Mouse (Mus musculus) adipocyte (in vitro differentiated cells): ENCODE measurements at regions not wholly inside any gene's neighbourhood (a gene's known extent, or its start where the extent isn't known, plus 50 kb on each side); places are given as distances from the start of the nearest gene placed in this dataset.

Experiments
- DNase-seq: peaks from one replicate; pipeline ENCODE4 v3.0.0-alpha.2; 2016; ENCODE audit warnings: low spot score

DNA sequence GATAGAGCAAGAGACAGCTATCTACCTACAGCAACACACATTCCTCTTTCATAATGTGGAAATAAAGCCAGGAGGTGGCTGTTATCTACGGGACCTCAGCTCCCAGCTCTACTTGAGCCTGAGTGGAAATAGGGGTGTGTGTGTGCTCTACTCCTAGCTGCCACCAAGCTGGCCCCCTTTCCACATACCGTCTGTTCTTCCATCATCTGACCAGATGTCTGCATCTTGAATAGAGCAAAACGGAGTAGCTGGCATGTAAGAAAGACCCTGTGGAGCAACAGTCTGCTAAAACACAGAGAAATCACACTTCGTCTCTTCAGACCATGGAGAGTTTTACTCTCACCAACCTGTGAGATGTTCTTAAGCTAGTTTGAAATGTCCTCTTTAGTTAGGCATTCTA, 454.9 kb downstream of the 1700129C05Rik start:
- DNase-seq: no peak

DNA sequence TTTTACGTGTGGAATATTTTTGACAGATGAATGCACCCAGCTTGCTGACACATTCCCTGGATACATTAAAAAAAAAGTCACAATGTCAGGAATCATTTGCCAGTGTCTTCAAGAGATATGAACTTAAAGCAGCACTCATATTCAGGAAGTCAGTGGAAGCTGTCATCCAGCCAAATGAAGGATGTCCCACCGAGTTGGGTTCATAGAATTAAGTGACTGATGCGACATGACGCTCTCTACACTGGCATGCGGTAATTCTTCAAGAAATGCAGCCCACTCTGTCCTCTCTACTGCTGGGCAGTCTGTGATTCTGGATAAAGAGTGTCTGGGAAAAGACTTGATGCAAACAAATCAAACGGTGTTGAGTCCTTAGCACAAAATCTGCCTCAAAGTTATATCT, 463.9 kb downstream of the 1700129C05Rik start:
- no peak for DNase-seq

DNA sequence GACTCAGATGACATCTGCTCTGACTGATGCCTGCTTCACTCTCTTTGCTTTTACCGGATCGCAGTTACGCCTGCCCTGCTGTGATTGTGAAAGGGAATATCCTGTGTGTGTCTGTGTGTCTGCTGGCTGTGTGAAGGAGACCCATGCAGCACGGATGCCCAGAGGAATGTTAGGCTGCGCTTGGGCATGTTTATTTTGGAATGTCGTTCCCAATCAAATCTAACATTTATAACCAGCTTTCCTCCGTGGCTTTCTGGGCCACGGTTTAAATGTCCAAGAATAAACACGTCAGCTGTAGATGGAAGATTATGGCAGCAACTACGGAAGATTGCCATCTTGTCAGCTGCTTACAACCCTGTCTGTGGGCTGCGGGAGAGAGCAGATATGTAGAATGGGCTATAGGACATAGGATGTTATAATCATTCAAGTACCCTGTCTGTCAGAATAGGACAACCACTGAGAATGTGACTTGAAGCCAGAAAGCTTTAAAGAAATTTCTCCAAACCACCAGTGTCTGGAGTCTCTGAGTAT, 464.5 kb downstream of the 1700129C05Rik start:
- no peak for DNase-seq

DNA sequence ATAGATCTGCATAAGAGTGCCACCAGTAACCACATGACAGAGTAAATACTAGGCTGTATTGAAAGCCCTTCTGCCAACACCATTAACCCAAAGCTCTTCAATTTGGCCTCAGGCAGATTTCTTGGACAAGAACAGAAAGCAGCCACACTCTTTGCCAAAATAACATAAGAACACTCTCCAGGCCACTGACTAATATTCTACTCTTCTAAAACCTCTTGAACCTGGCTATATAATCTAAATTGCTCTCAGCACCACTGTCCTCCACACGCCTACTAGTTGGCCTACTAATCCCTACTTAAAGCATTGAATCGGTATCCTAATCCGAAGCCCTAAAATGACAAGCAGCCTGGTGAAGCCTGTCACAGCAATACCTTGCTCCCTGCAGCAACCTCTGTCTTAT, 467.5 kb downstream of the 1700129C05Rik start:
- no peak for DNase-seq

DNA sequence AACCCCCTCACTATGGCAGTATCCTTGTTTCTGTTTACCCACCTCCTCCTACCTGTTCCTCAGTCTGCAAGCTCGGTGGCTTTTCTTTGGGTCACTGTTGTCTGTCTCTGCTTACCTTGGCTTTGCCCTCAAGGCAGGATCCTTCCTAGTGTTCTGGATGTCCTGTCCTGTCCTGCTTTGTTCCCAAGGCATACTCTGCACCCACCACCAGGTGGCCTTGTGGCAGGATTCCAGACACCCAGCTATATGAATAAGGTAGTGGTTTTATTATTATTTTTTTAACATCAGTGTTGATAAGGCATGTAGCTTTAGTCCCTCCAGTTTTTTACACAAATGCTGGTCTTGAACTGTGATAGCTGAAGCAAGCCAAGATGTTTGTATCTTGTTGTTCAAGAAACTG, 478.7 kb downstream of the 1700129C05Rik start:
- no peak for DNase-seq

DNA sequence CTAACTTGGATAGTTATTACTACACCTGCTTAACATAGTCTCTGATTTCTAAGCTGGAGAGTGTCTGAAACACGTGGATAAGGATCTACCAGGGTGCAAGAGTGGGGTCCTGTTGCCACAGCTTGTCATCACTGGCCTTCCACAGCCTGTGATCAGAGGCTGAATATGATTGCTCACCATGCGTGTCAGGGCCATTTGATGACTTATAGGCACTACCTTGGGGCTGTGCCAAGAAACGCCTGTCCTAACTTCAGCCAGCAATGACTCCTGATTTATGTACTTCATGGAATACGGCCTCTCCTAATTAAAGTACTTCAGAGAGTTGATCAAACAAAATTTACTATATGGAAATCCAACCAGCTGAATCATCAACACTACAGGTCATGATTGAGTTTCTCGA, 480.1 kb downstream of the 1700129C05Rik start:
- no peak for DNase-seq

DNA sequence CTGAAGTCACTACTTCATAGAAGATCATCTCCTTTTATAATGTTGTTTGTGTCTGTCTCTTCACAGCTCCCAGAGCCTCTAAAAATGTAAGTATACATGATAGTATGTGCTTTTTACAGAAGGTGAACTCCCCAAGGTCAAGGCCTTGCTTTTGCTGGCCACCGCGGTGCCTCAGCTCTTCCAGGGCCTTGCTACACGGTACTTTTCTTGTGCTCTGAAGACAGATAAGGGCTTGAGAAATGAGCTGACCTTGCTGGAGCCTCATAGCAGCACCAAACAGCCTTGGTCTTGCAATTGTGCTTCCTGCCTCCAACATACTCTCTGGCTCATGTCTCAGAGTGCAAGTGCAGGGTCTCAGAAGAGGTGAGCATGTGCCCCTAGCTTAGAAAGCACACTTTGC, 481.3 kb downstream of the 1700129C05Rik start:
- no peak for DNase-seq

DNA sequence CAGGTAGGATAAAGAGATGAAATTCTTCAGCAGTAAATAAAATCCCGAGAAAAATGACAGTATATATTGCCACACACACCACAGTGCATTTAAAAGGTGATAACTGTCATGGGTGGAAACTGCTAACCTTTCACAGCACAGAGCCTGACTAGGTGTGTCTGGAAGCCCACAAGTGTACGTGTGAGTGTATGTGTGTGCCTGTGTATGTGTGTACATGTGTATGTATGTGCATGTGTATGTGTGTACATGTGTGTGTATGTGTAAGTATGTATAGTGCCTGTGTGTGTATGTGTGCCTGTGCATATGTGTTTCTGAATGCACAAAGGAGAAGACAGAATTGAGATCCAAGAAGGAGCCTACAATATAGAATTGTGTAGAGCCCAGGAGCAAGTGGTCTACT, 485.4 kb downstream of the 1700129C05Rik start:
- no peak for DNase-seq

DNA sequence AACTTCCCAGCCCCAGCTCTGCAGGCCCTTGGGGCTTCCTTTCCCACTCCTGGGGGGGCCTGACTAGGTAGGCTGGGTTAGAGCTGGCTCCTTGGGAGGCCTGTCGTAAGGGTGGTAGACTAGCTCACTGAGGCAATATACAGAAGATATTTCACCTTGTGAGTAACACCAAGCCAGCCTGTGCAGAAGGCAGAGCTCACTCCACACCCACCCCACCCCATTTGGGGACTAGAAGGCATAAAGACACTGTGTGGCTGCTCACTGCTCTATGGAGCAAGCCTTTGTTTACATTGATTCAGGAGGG, 485.8 kb downstream of the 1700129C05Rik start:
- no peak for DNase-seq

DNA sequence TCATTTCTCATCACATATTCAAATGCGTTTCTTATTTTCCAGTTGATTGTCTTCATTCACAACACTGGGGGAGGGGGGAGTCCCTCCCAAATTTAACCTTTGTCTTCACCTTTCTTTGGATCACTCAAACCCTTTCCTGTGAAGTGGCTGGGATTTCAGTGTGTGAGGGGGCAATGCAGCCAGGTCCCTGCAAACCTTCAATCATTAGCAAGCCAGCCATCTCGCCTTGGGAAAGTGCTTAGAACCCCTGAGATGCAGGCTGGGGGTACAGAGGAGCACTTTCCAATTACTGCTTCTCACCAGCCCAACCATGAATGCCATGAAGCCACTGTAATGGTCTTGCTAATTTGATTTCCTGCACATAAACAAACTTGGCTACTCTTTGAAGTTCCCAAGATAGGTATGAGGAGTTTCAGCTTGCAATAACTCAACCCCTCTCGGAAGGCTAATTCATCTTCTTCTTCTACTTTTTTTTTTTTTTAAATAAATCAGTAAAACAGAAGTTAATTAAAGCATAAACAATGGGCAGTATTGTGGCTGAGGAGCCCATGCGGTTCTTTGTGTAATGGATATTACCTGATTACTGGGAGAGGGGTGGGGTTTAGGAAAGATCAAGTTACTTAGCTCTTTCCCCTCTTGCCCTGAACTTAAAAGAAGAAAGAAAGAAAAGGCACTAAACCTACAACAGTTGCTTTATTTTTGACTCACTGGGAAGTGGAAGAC, 486.3 kb downstream of the 1700129C05Rik start:
- no peak for DNase-seq

DNA sequence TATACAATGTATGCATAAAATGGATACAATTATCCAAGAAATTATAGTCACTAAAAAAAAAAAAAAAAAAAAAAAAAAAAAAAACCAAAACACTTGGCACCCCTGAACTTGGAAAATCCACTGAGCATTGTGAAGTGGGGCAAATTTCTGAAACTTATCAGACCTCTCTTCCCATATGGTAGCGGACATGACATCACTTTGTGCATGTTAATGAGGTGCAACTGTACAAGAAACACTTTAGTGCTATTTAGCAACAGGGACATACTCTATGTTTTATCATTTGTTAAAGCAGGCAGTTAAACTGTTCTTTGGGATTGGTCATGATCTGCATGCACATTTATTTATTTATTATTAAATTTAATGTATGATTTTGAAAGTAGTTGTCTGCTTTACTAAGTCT, 489.7 kb downstream of the 1700129C05Rik start:
- DNase-seq: no peak

DNA sequence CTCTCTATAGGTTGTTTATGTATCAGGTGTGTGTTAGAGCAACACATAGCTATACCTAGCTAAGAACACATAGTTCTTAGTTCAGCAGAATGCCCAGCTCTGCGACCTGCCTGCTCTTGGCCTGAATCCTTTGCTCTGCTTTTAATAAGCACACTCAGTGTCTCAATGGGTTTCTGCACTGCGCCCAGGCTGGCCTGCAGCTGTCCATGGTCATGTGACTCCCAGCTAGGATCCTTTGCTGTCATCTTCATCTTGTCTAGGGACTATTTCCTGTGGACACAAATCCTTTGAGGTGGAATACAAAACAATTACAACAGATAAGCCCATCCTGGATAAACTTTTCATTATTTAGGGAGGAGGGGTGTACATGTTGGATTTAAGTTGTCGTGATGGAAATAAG, 490.7 kb downstream of the 1700129C05Rik start:
- DNase-seq: no peak

DNA sequence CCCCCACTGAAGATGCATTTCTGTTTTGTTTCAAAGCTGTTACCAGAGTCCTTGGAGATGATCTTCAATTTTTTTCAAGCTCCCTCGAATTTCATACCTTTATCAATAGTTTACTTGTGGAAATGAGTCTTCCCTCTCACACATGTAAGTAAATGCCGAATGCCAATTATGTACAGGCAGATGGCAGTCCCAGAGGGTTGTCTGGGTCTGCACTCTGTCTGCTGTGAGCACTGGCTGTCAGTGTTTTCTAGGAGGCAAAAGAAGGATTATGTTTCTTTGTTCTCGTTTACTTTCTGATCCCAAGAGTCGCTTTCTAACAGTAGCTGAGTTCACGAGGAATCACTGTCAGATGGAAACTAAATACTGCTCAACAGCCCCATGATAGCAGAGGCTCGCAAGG, 491.5 kb downstream of the 1700129C05Rik start:
- no peak for DNase-seq

DNA sequence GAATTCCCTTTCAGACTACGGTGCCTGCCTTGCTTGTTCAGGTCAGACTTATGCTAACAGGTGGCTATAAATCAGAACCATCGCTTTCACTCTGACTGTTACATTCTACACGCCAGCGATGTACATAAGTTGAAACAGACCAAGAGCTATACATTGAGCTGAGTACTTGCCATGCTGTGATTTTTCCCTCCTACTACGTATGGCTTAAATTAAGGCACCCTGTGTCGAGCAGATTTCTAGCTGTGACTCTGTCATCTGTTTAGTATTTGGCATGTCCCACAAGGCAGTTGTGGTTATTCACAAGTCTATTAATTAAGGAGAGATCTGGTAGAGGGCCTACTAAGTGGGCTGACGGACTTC, 504.4 kb downstream of the 1700129C05Rik start:
- DNase-seq: no peak

DNA sequence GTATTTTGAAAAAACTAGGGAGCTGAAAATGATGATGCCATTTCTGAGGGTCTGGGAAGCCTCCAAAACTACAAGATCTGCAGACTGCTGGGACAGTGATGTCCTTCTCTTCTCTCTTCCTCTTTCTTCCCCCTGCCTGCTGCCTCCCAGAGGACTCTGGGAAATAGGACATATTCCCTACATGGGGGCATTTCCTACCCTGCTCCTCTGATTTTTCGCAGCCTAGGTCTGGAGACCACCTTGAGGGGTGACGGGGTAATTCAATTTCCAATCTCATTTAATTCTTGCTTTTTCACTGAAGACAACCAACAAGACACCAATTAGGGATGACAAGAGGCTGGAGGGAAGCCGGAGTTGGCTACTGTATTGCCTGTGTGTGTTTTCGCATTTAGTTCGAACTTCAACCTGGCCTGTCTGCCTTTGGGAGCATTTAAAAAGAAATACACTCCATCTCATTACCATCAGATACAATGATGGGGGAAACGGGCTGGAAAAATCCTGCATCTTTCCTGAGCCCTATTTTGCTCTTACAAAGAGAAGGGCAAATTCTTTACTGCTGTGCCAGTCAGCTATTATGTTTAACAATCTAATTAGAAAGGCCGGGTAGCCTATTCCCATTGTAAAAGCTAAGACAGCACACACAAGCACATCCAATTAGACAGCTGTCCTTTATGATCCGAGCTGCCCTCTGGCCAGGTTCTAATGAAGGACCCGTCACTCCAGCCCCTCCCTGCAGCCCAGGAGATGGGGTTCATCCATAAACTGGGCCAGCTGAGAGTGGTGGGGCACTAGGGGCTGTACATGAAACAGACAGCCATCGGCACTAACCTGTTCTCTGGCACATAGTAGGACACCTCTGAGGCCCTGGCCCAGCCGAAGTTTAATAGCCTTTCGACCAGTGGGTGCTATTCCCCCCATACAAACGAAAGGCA, 505.0 kb downstream of the 1700129C05Rik start:
- no peak for DNase-seq

DNA sequence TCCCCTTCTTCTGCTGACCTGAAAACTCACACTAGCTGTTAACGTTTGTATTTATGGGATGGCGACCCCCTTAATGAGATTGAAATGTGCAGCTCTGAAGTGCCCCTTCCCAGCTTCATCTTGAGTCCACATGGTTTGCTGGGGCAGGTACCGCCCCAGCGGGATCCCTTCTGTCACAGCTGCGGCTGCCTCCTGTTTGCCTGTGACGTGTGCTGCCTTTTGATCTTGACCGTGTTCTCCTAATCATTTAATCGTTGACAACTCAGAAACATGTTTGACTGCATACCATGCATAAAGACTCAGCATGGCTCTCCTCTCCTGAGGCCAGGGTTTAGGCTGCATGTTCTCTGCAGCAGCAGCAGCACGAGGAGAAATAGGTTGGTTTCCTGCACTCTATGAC, 511.5 kb downstream of the 1700129C05Rik start:
- no peak for DNase-seq

DNA sequence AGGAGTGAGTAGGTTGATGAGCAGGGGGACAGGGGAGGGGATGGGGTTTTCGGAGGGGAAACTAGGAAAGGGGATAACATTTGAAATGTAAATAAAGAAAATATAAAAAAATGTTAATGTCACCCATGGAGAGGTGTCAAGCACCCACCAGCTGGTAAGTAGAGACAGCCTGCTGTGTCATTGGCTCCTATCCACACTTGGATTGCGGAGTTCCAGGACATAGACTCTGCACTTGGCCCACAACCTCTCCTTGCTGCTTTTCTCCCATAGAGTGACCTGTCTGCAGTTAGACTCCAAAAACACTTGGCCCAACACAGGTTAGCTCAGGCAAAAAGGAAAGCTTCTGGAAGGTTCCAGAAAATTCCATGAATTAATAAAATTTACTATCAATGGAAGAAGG, 514.4 kb downstream of the 1700129C05Rik start:
- no peak for DNase-seq

DNA sequence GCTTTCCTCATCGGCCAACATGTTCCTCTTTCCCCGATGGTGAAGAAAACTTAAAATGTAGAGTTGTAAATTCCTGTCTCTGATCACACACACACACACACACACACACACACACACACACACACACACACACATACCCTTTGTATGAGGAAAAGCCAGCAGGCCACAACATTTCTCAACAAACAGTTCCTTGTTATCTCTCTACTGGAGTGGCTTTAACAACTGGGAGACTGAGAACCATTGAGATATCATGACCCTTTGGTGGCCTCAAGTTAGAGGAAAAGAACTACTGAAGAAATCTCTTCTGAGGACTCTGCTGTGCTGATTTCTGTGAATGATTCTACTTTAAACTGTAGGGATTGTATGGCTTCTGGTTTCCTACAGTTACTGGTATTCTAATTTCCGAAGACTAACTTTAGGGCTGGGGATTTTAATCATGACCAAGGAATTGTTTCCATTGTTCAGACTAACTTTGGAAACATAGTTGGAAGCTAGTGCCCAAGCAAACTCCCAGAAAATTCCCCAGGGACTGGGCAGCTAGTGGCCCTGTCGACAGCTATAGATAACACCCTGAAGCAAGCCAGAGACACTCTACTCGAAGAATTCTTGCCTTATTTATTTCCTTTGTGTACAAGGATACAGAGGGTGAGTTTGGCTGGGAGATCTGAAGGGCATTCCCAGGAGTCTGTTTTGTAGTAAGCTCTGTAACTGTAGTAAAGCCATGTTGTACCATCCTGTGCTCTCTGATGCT, 516.0 kb downstream of the 1700129C05Rik start:
- no peak for DNase-seq

DNA sequence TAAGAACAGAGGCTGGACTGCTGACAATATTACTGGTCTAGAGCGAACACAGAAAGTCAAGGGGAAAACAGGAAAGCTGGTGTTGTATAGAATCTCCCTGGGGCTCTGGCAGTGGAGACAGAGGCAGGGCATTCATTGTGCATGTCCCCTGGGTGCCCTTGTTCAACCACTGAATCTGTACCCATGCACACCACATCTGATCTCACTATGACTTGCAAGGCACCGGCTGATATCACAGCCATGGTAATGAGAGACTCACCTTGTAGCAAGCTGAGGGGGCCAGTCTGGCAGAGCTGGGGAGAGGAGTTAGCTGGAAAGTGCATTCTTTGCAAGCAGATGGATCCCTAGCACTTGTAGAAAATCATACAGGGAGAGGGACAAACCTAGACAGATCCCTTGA, 522.5 kb downstream of the 1700129C05Rik start:
- no peak for DNase-seq

DNA sequence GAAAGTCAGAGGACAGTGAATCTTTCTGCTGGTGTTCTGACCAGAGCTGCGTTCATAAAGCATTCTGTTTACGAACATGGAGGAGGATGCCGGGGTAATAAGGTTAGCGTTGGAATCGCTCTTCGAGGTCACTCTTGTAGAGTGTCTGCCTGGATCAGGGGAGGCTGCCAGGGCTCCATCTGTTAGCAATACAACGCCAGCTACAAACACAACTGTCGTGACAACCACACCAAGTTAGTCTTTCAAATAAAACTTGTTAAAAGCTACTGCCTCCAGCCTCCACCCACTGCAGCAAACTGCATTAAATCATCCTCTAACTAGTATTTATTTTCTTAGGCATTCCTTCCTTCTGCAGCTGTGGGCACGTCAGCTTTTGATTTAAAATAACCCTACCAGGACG, 525.0 kb downstream of the 1700129C05Rik start:
- DNase-seq: no peak

DNA sequence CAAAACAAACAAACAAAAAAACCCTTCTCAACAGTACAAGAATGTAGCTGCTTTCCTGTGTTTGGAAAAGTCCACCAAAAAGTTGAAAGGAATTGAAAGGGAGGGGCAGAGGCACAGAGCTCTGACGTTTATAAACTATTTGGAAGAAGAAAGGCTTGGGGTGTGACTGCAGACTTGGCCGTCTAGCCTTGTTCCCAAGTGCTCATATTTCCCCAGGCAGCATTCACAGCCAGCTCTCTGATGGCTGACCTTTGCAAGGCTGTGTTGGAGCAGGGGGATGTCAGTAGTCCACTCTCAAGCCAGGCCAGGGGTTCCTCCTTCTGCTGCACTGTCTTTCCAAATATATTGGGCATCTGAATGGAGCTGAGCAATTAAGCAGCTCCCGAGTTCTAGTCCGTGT, 534.5 kb downstream of the 1700129C05Rik start:
- DNase-seq: no peak

DNA sequence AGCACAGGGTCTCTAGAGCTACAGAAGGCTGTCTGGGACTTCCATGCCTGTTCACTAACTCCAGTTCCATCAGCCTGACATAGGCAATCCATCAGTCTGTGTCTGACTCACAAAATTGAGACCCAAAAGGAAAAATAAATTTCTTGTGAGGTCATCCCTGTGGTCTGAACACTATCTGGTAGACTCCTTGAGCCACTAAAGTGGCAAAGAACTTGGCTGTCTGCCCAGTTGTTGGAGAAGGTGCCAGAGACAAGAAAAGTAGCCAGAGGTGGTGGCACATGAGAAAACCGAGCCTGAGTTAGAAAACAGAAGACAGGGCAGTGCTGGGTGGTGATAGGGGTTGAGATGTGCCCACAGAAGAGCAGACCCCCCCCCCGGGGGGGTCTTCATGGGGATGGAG, 535.0 kb downstream of the 1700129C05Rik start:
- no peak for DNase-seq

DNA sequence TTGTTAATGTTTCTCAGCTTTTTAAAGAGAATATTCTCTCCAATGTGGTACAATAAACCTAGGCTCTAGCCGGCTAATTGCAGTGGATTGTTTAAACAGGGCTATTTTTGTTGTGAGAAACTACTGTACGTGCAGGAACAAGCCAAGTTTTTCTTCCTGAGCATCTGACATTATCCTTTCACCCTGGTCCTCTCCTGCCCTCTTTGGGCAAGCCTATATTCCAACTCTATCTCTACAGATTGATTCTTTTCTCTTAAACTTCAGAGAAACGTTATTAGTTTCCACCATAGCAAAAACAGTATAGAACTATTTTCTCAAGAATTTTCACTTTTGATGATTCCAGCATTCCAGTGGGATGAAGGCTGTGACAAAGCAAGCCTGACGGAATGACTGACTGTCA, 535.2 kb downstream of the Fgf9 start:
- no peak for DNase-seq
